Mouse (Mus musculus): ENCODE results near the gene Exosc5. TPM values are rescaled to one million over a fixed set of nuclear protein-coding genes. Genes with fewer than 3 reads are reported as not detected.

Exosc5 gene
- polyA plus RNA-seq, 1 experiment from 2014 or later = 39.5 TPM

DNA sequence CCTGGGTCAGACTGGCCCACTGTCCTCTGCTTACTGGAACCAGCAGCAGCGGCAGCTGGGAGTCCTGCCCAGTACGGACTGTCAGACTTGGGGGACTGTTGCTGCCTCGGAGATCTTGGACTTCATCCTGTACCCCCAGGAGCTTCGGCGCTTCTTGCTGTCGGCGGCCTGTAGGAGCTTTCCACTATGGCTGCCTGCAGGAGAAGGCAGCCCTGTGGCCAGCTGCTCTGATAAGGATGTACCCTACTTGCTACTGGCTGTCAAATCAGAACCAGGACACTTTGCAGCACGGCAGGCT, 30.7 kb upstream of the Exosc5 start:
- WGBS = 71% methylated on average over 8 of the region's 8 CpGs
- Histone ChIP-seq H3K9me3 (ENCODE audit: control insufficient read depth, low read length) (no peaks in the 10 kb centered on the region), H3K4me3 (ENCODE audit: low read length) (no peak overlapping the region), H3K4me2 (ENCODE audit: low read length) (no peak overlapping the region), H3K27ac (ENCODE audit: low read depth, low read length) (no peak overlapping the region), H3K36me3 (ENCODE audit: control insufficient read depth, insufficient read depth, low read length) (peaks cover 25% of the 10 kb centered on the region), H3K4me1 (ENCODE audit: control insufficient read depth, insufficient read depth, low read depth, low read length) (no peaks in the 10 kb centered on the region), H3K27me3 (replicated peaks; ENCODE audit: control insufficient read depth, insufficient read depth, low read length) (peaks cover 8% of the 10 kb centered on the region; the same call in 1 of the 2 replicates), H3K9ac (ENCODE audit: low read depth, low read length) (no peak overlapping the region)
- no peak for ATAC-seq

GRCm38 (mm10) chr7:25632679-25633078, 26.3 kb upstream of the Exosc5 start:
- H3K36me3 ChIP-seq (ENCODE audit: control insufficient read depth, insufficient read depth, low read length) = peaks cover 27% of the 10 kb centered on the region
- H3K4me2 ChIP-seq (ENCODE audit: low read length) = no peak overlapping the region
- H3K27ac ChIP-seq (ENCODE audit: low read depth, low read length) = no peak overlapping the region
- H3K4me1 ChIP-seq (ENCODE audit: control insufficient read depth, insufficient read depth, low read depth, low read length) = no peaks in the 10 kb centered on the region
- H3K4me3 ChIP-seq (ENCODE audit: low read length) = no peak overlapping the region
- ATAC-seq = no peak
- 88% methylated on average over 5 of the region's 5 CpGs for WGBS
- peaks cover 8% of the 10 kb centered on the region; the same call in 1 of the 2 replicates for H3K27me3 ChIP-seq (replicated peaks; ENCODE audit: control insufficient read depth, insufficient read depth, low read length)
- H3K9ac ChIP-seq (ENCODE audit: low read depth, low read length) = no peak overlapping the region
- H3K9me3 ChIP-seq (ENCODE audit: control insufficient read depth, low read length) = no peaks in the 10 kb centered on the region

- WGBS = 67% methylated on average over 3 of the region's 3 CpGs
- H3K9ac ChIP-seq (ENCODE audit: low read depth, low read length) = no peak overlapping the region
- no peak overlapping the region for H3K4me2 ChIP-seq (ENCODE audit: low read length)
- no peaks in the 10 kb centered on the region for H3K4me1 ChIP-seq (ENCODE audit: control insufficient read depth, insufficient read depth, low read depth, low read length)
- peaks cover 12% of the 10 kb centered on the region for H3K36me3 ChIP-seq (ENCODE audit: control insufficient read depth, insufficient read depth, low read length)
- no peaks in the 10 kb centered on the region for H3K9me3 ChIP-seq (ENCODE audit: control insufficient read depth, low read length)
- no peaks in the 10 kb centered on the region for H3K27me3 ChIP-seq (replicated peaks; ENCODE audit: control insufficient read depth, insufficient read depth, low read length)
- ATAC-seq = no peak
- no peak overlapping the region for H3K27ac ChIP-seq (ENCODE audit: low read depth, low read length)
- H3K4me3 ChIP-seq (ENCODE audit: low read length) = no peak overlapping the region
Measured at GRCm38 (mm10) chr7:25636373-25636772, 22.6 kb upstream of the Exosc5 start.

DNA sequence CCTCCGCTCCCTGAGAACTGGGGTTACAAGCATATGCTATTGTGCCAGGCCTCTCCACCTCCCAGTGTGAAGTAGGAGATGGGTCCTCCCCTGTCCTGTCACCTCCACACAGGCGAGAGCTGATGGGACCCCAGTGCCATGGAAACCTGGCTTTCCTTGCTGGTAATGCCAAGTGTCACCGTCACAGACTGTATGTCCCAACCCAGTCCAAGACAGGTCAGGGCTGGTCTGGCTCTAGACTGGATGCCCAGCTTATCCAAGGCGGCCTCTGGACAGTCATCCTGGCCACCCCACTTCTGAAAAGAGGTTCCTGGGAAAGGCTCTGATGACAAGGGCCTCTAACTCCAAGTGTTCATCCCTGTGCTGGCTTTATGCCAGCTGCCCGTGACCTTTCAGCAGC, 21.9 kb upstream of the Exosc5 start:
- H3K36me3 ChIP-seq (ENCODE audit: control insufficient read depth, insufficient read depth, low read length) = peaks cover 10% of the 10 kb centered on the region
- no peaks in the 10 kb centered on the region for H3K4me1 ChIP-seq (ENCODE audit: control insufficient read depth, insufficient read depth, low read depth, low read length)
- H3K27me3 ChIP-seq (replicated peaks; ENCODE audit: control insufficient read depth, insufficient read depth, low read length) = no peaks in the 10 kb centered on the region
- no peak overlapping the region for H3K9ac ChIP-seq (ENCODE audit: low read depth, low read length)
- no peak overlapping the region for H3K4me2 ChIP-seq (ENCODE audit: low read length)
- no peak for ATAC-seq
- no peak overlapping the region for H3K27ac ChIP-seq (ENCODE audit: low read depth, low read length)
- H3K4me3 ChIP-seq (ENCODE audit: low read length) = no peak overlapping the region
- 91% methylated on average over 5 of the region's 5 CpGs for WGBS
- no peaks in the 10 kb centered on the region for H3K9me3 ChIP-seq (ENCODE audit: control insufficient read depth, low read length)

DNA sequence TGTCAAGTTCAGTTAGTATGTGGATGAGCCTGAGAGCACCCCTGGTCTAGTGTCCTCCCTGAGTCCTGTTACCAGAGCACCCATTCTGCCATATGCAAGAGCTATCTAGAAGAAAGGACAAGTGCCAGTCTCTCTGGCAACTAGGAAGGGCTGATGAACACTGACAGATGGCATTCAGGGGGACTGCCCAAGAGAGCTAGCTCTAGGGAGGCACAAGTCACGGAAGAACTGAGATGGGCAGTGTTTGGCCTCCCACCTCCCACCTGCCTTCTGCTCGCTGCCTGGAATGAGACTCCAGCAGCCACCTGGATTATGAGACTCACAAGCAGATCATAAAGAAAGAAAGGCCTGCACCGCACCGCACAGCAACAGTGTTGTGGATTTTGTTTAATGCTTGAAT, 19.2 kb upstream of the Exosc5 start:
- H3K36me3 ChIP-seq (ENCODE audit: control insufficient read depth, insufficient read depth, low read length) = peaks cover 6% of the 10 kb centered on the region
- no peaks in the 10 kb centered on the region for H3K4me1 ChIP-seq (ENCODE audit: control insufficient read depth, insufficient read depth, low read depth, low read length)
- no peak overlapping the region for H3K4me3 ChIP-seq (ENCODE audit: low read length)
- ATAC-seq = no peak
- no peak overlapping the region for H3K9ac ChIP-seq (ENCODE audit: low read depth, low read length)
- H3K27me3 ChIP-seq (replicated peaks; ENCODE audit: control insufficient read depth, insufficient read depth, low read length) = no peaks in the 10 kb centered on the region
- WGBS = 91% methylated on average over 4 of the region's 4 CpGs
- H3K9me3 ChIP-seq (ENCODE audit: control insufficient read depth, low read length) = no peaks in the 10 kb centered on the region
- H3K27ac ChIP-seq (ENCODE audit: low read depth, low read length) = no peak overlapping the region
- no peak overlapping the region for H3K4me2 ChIP-seq (ENCODE audit: low read length)

DNA sequence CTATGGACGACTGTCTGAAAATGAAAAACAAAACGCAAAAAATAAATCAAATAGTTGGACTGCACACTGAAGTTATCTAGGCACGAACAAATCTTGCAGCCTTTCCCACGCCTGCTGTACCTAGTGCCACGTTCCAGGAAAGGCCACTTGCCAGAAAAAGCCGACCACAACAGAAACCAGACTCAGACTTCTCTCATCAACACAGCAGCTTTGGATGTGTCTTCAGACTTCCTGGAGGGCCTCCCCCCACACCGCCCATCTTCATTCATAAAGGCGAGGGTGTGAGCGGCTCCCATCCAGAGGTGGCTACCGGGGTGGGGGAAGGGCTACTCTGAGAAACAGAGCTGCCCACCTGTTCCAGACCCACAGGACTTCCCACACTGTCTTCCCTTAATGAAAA, 14.8 kb upstream of the Exosc5 start:
- H3K4me3 ChIP-seq (ENCODE audit: low read length) = no peak overlapping the region
- WGBS = 79% methylated on average over 10 of the region's 10 CpGs
- no peak overlapping the region for H3K9ac ChIP-seq (ENCODE audit: low read depth, low read length)
- no peaks in the 10 kb centered on the region for H3K4me1 ChIP-seq (ENCODE audit: control insufficient read depth, insufficient read depth, low read depth, low read length)
- H3K9me3 ChIP-seq (ENCODE audit: control insufficient read depth, low read length) = no peaks in the 10 kb centered on the region
- ATAC-seq = no peak
- H3K4me2 ChIP-seq (ENCODE audit: low read length) = no peak overlapping the region
- no peak overlapping the region for H3K27ac ChIP-seq (ENCODE audit: low read depth, low read length)
- no peaks in the 10 kb centered on the region for H3K27me3 ChIP-seq (replicated peaks; ENCODE audit: control insufficient read depth, insufficient read depth, low read length)
- no peaks in the 10 kb centered on the region for H3K36me3 ChIP-seq (ENCODE audit: control insufficient read depth, insufficient read depth, low read length)

DNA sequence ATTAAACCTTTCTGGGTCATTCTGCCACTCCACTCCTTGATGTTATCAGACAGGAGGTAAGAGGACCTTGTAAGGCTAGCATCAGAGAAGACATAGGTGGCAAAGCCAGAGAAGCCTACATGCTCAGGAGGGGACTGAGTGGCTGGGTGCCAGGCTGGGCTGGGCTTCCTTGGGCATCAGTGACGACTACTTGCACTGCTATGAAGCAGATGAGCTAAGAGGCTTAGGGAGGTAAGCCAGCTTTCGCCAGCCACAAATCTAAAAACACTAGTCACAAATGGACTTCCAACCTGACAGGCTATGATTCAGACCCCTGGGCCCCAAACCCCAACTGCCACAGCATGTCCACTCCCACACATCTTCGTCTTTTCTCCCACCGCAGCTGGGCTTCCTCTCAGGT, 14.3 kb upstream of the Exosc5 start:
- Histone ChIP-seq H3K9me3 (ENCODE audit: control insufficient read depth, low read length) (no peaks in the 10 kb centered on the region), H3K27me3 (replicated peaks; ENCODE audit: control insufficient read depth, insufficient read depth, low read length) (no peaks in the 10 kb centered on the region), H3K9ac (ENCODE audit: low read depth, low read length) (no peak overlapping the region), H3K4me3 (ENCODE audit: low read length) (no peak overlapping the region), H3K36me3 (ENCODE audit: control insufficient read depth, insufficient read depth, low read length) (no peaks in the 10 kb centered on the region), H3K27ac (ENCODE audit: low read depth, low read length) (no peak overlapping the region), H3K4me2 (ENCODE audit: low read length) (no peak overlapping the region), H3K4me1 (ENCODE audit: control insufficient read depth, insufficient read depth, low read depth, low read length) (no peaks in the 10 kb centered on the region)
- 69% methylated on average over 4 of the region's 4 CpGs for WGBS
- no peak for ATAC-seq

DNA sequence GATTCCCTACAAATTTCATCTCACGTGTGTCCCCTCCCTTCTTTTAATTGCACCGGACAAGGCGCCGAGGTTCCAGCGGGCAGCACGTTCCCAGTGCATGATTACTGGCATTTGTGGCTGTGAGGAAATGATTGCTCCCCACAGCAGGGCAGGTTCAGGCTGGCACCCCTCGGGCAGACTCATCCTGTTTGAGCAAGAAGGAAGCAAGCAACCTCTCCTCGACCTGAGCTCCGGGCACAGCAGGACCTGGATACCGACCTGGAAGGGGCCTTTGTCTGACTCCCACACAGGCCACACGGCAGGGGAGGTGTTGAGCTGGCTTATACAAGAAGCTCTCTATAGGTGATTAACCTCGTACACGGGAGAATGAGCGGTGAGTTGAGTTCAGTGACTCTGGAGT, 13.9 kb upstream of the Exosc5 start:
- 54% methylated on average over 14 of the region's 14 CpGs for WGBS
- H3K36me3 ChIP-seq (ENCODE audit: control insufficient read depth, insufficient read depth, low read length) = no peaks in the 10 kb centered on the region
- no peak overlapping the region for H3K9ac ChIP-seq (ENCODE audit: low read depth, low read length)
- H3K27me3 ChIP-seq (replicated peaks; ENCODE audit: control insufficient read depth, insufficient read depth, low read length) = no peaks in the 10 kb centered on the region
- H3K4me2 ChIP-seq (ENCODE audit: low read length) = no peak overlapping the region
- H3K4me1 ChIP-seq (ENCODE audit: control insufficient read depth, insufficient read depth, low read depth, low read length) = no peaks in the 10 kb centered on the region
- no peak overlapping the region for H3K27ac ChIP-seq (ENCODE audit: low read depth, low read length)
- no peak for ATAC-seq
- H3K4me3 ChIP-seq (ENCODE audit: low read length) = no peak overlapping the region
- no peaks in the 10 kb centered on the region for H3K9me3 ChIP-seq (ENCODE audit: control insufficient read depth, low read length)

DNA sequence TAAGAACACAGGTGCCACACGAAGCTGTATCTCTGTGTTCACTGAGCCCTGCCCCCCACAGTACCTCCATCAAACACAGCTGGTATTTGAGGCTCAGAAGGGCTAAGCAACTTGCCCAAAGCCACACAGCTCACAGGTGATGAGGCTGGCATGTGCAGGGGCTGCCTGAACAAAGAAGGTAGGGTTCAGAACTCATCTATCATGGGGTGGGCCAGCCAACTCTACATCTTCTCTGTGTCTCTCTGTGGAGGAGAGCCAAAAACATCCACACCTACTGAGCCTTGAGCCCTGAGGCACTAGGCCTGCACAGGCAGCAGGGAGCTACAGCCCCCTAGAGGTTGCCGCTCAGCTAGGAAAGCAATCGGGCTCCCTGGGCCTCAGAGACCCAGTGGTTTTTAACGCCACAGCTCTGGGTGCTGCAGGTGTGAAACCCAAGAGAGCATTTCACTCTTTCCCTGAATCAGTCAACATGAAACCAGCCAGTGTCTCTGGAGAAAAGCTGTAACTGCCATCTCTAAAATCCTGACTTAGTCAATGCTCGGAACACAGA, 11.3 kb upstream of the Exosc5 start:
- Histone ChIP-seq H3K27ac (ENCODE audit: low read depth, low read length) (no peak overlapping the region), H3K27me3 (replicated peaks; ENCODE audit: control insufficient read depth, insufficient read depth, low read length) (no peaks in the 10 kb centered on the region), H3K9ac (ENCODE audit: low read depth, low read length) (no peak overlapping the region; the same call in 1 of the 2 replicates), H3K36me3 (ENCODE audit: control insufficient read depth, insufficient read depth, low read length) (no peaks in the 10 kb centered on the region), H3K4me2 (ENCODE audit: low read length) (no peak overlapping the region), H3K4me3 (ENCODE audit: low read length) (no peak overlapping the region), H3K9me3 (ENCODE audit: control insufficient read depth, low read length) (no peaks in the 10 kb centered on the region), H3K4me1 (ENCODE audit: control insufficient read depth, insufficient read depth, low read depth, low read length) (no peaks in the 10 kb centered on the region)
- ATAC-seq = no peak
- WGBS = 56% methylated on average over 5 of the region's 5 CpGs

GRCm38 (mm10) chr7:25649839-25650238, 9.1 kb upstream of the Exosc5 start:
- Histone ChIP-seq H3K9me3 (ENCODE audit: control insufficient read depth, low read length) (no peaks in the 10 kb centered on the region), H3K4me1 (ENCODE audit: control insufficient read depth, insufficient read depth, low read depth, low read length) (no peaks in the 10 kb centered on the region), H3K27ac (ENCODE audit: low read depth, low read length) (no peak overlapping the region), H3K27me3 (replicated peaks; ENCODE audit: control insufficient read depth, insufficient read depth, low read length) (no peaks in the 10 kb centered on the region), H3K4me2 (ENCODE audit: low read length) (no peak overlapping the region), H3K4me3 (ENCODE audit: low read length) (no peak overlapping the region), H3K9ac (ENCODE audit: low read depth, low read length) (no peak overlapping the region), H3K36me3 (ENCODE audit: control insufficient read depth, insufficient read depth, low read length) (no peaks in the 10 kb centered on the region)
- 79% methylated on average over 5 of the region's 5 CpGs for WGBS
- ATAC-seq = no peak

All from hindbrain, embryonic 16.5 days (tissue).